Mouse (Mus musculus) CD4-positive, CD25-positive, alpha-beta regulatory T cell, adult 2 months (primary cell): ENCODE data around the gene Mapk1ip1l.

Source experiments
- DNase-seq: peaks from one replicate; pipeline ENCODE4 v3.0.0-alpha.2; 2012; ENCODE audit warnings: low read depth, low spot score

The Mapk1ip1l gene

DNA sequence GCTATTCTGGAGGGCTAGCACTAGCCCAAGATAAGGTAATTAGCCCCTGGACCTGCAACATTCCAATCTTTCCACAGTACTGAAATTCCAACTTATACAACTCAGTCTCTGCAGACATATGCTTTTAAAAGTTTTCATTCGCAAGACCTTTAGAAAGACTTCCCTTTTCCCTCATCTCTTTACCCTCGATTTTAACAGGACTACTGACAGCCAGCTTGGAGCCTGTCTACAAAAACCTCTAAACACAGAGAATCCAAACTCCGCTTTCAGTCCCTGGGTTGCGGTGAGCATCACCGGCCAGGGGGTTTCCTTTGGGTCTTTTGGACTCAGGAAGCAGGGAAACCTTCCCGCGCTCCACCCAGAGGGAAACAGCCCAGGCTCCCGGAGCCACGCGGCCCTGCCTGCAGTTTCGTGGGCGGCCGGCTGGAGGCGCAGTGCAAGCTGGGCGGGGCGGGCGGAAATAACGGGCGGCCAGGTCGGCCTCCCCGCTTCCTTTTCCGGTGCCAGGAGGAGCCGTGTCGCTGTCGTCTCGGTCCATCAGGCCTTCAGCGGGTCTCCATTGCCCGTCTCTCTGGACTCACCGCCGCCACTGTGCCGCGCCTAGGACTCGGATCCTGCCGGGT is at the start of gene Mapk1ip1l:
Gene Mapk1ip1l (plus strand): TSS at position 482 of the 623 bp plus-strand sequence.
- DNase-seq: peak; percentile 92

- no peak for DNase-seq
These were observed 48.2 kb upstream of the Mapk1ip1l start for GRCm38 (mm10) chr14:47249839-47250238.

- no peak for DNase-seq
These were observed 33.2 kb upstream of the Mapk1ip1l start for GRCm38 (mm10) chr14:47264866-47265265.

DNA sequence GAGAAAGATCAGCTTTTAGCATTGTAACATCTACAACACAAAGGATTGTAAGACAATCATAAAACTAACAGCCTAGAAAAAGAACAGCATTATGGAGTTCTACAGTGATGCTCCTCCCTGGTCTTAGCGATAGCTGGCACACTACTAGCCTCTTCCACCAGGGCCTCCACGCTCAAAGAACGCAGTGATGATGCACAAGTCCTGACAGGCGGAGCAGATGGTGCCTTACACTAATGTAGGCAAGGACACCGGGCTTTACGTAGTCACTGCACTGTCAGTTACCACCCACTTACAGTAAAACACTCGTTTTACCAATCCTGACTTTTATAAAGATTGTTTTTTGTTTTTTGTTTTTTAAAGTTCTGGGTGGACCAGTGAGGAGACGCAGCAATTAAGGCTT is 32.2 kb upstream of the Mapk1ip1l start:
- DNase-seq: no peak

GRCm38 (mm10) chr14:47269056-47269455 is 29.0 kb upstream of the Mapk1ip1l start:
- DNase-seq: no peak

DNA sequence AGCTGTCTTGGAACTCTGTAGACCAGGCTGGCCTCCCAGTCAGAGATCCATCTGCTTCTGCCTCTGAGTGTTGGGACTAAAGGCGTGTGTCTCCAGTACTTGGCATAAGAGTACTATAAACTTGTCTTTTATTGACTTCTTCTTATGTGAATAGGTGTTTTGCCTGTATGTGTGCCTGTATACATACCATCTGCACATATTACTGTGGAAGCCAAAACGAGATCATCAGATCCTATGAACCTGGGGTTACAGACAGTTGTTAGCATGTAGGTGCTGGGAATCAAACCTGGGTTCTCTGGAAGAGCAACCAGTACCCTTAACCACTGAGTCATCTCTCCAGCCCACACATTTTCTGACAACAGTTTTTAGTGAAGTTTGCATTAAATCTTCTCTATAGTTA is 28.4 kb upstream of the Mapk1ip1l start:
- no peak for DNase-seq

GRCm38 (mm10) chr14:47273751-47274150 is 24.3 kb upstream of the Mapk1ip1l start:
- no peak for DNase-seq

- DNase-seq: peak; percentile 8
These were observed 22.6 kb upstream of the Mapk1ip1l start for GRCm38 (mm10) chr14:47275417-47275816.

- DNase-seq: peak; percentile 43
These were observed 21.9 kb upstream of the Mapk1ip1l start for GRCm38 (mm10) chr14:47276036-47276603.

GRCm38 (mm10) chr14:47276637-47277393 is 21.3 kb upstream of the Mapk1ip1l start, which contains the start of the genes Wdhd1 and Socs4:
Wdhd1 (minus strand) TSS chr14:47276857.
Socs4 (plus strand) TSS chr14:47276931.
- DNase-seq: peak; percentile 97

DNA sequence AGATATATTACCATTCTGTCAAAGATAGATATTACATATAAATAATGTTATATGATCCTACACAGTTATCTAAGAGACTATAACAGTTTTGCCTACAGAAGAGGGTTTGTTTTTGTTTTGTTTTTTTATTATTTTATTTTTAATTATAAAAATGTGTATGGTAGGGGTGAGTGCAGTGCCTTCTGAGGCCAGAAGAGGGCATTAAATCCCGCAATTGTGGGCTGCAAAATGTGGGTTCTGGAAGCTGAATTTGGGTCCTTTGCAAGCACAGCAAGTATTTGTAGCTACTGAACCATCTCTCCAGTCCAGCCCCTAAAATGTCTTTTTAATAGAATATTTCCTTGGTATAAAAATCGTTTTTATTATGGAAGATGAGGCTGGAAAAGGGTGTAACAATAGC is 19.0 kb upstream of the Mapk1ip1l start:
- peak; percentile 31 for DNase-seq

GRCm38 (mm10) chr14:47281535-47281934 is 16.5 kb upstream of the Mapk1ip1l start:
- DNase-seq: no peak

DNA sequence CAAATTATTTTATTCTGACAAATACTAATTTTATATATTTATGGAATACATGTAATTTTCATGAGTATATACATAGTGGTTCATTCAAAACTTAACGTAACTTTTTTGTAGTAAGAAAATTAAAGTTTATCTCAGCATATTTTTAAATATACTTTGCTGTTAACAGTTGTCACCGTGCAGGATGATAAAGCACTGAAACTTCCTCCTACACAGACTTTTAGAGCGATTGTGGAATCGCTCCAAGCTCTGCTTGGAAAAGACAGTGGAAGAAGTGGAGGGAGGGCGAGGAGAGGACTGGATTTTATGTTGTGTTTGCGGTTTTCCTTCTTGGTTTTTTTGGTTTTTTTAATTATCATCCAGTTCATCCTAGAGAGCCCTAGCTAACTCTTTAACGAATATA is 14.5 kb upstream of the Mapk1ip1l start:
- no peak for DNase-seq

- DNase-seq: no peak
These were observed 12.8 kb upstream of the Mapk1ip1l start for GRCm38 (mm10) chr14:47285271-47285670.

GRCm38 (mm10) chr14:47286215-47286614 is 11.9 kb upstream of the Mapk1ip1l start:
- no peak for DNase-seq

- DNase-seq: no peak
These were observed 11.0 kb upstream of the Mapk1ip1l start for GRCm38 (mm10) chr14:47287021-47287420.

DNA sequence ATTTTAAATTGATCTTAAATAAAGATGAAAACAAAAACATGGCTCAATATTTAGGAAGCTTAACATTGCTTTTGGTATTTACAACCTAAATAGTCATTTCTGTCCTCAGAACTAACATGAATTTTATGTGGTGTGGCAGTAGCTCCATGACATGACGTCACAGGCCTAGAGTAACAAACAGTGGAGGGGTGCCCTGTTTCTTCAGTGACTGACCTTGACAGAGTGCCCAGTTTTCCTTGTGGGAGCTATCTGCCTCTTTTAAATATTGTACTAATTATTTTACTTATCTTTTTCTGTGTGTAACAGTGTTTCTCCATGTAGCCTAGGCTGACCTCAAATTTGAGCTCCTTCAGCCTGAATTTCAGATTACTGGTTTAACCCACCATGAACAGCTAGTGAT is 6.3 kb upstream of the Mapk1ip1l start:
- DNase-seq: no peak

GRCm38 (mm10) chr14:47294136-47294535 is 3.9 kb upstream of the Mapk1ip1l start:
- no peak for DNase-seq

GRCm38 (mm10) chr14:47296232-47296631 is 1.8 kb upstream of the Mapk1ip1l start:
- DNase-seq: no peak

DNA sequence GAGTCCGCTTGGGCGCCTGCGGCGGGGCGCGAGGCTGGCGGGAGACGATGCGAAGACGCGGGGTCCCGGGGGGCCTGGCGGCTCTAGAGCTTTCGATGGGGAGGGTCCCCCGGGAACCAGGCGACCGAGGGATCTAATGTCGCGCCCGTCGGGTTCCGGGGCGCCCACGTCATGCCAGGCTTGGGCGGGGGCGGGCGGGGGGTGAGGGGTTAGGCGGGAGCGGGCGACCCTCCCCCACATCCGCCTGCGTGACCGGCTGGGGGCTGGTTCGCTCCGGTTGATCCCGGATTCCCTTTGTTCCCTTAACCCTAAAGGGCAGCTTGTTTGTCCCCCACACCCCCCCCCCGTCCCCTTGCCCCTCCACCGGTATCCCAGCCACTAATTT is 334 bp downstream of the Mapk1ip1l start:
- peak; percentile 61 for DNase-seq

GRCm38 (mm10) chr14:47298819-47299261 is 774 bp downstream of the Mapk1ip1l start:
- peak; percentile 62 for DNase-seq

DNA sequence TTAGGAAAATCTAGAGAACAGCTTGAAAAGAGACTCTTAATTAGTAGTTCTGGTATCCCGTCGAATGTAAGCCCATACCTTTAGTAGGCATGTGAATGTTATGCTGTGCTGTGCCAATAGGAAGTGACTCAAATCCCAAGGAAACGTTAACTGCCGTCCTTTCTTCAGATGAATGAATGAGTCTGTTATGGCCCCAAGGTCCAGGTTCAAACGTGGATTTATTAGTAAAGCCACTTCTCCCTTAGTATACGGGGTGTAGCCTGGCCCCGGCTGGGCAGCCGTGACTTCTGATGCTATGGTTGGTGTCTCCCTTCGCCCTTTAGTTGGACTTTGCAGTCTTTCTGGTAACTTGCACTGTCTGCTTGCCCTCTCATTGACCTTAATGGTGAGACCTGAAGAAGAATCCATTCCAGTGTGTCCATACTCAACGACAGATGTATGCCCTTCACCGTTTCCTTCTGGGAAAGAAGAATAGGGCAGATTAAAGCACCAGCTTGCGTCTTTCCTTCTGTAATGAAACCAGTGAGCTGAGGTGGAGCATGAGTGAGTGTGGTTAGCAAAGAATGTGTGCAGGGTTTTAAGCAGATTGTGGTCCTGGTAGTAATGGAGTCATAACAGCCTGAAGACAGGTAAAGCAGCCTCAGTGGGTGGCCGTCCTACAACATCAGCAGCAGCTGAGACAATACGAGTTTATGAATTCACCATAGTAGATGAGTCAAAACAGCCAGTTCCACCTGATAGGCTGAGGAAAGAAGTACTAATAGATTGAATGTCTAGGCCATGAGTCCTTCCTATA is 5.0 kb downstream of the Mapk1ip1l start:
- no peak for DNase-seq
